Mouse (Mus musculus) heart, postnatal 0 days (tissue): ENCODE data around the gene Fndc3a. TPM values are rescaled to one million over a fixed set of nuclear protein-coding genes. Genes with fewer than 3 reads are reported as not detected.

Source experiments
- ATAC-seq: fragments of 200-750 bp; cut with Nextera tagmentation; 2 replicates; pipeline ENCODE4 v1.8.0; 2017; ENCODE audit warnings: low read depth, moderate number of reproducible peaks, moderate library complexity; ENCODE audit not compliant: insufficient read depth
- DNase-seq: peaks from one replicate; pipeline ENCODE4 v3.0.0-alpha.2; 2016; ENCODE audit warnings: low spot score
- H3K27ac ChIP-seq: fragments of 300-500 bp; sonication (generic); 2 replicates; pipeline ENCODE4 v1.5.1; 2014; ENCODE audit warnings: low read depth, mild to moderate bottlenecking
- H3K27me3 ChIP-seq: fragments of 300-500 bp; sonication (generic); 2 replicates; pipeline ENCODE4 v1.6.1; 2014; ENCODE audit warnings: low read length, mixed read lengths; ENCODE audit not compliant: control insufficient read depth, insufficient read depth
- H3K36me3 ChIP-seq: fragments of 300-500 bp; sonication (generic); replicated peaks from 2 replicates; pipeline ENCODE4 v1.6.1; 2014; ENCODE audit warnings: low read length, mixed read lengths; ENCODE audit not compliant: control insufficient read depth, insufficient read depth
- H3K4me1 ChIP-seq: fragments of 300-500 bp; sonication (generic); 2 replicates; pipeline ENCODE4 v1.6.1; 2014; ENCODE audit warnings: antibody characterized with exemption; ENCODE audit not compliant: control insufficient read depth, insufficient read depth
- H3K4me2 ChIP-seq: fragments of 300-500 bp; sonication (generic); 2 replicates; pipeline ENCODE4 v1.6.1; 2014; ENCODE audit warnings: low read depth, mild to moderate bottlenecking, low read length, moderate library complexity
- H3K4me3 ChIP-seq: fragments of 300-500 bp; sonication (generic); 2 replicates; pipeline ENCODE4 v1.5.1; 2014; ENCODE audit warnings: low read depth, low read length
- H3K9ac ChIP-seq: fragments of 300-500 bp; sonication (generic); replicated peaks from 2 replicates; pipeline ENCODE4 v1.6.1; 2014; ENCODE audit warnings: low read depth, low read length, mixed read lengths
- H3K9me3 ChIP-seq: fragments of 300-500 bp; sonication (generic); replicated peaks from 2 replicates; pipeline ENCODE4 v1.6.1; 2016; ENCODE audit warnings: low read length; ENCODE audit not compliant: control insufficient read depth
- CTCF ChIP-seq: IDR thresholded peaks from 2 replicates; pipeline ENCODE4 v1.5.1; 2016; ENCODE audit warnings: antibody characterized with exemption, control low read depth, low read depth
- EP300 ChIP-seq: IDR thresholded peaks from 2 replicates; pipeline ENCODE4 v1.6.1; 2016; ENCODE audit warnings: antibody characterized with exemption, low read depth
- WGBS: fragments of 180-500 bp; shearing (Covaris S2); extraction: QIAGEN DNeasy Blood & Tissue Kit; methylation state at CpG from one replicate; pipeline ENCODE4 v1.1.7; 2014; 5-methylcytosine and 5-hydroxymethylcytosine counted together
- polyA plus RNA-seq: library from polyadenylated mRNA; unstranded; fragments of >200 nt; fragmentation: Nextera tagmentation; extraction: Ambion mirVana; gene quantifications from 2 replicates; pipeline ENCODE4 v1.2.1, GENCODE M21; 2015
- total RNA-seq: library from RNA; depleted of rRNA; stranded (reverse); fragments of >200 nt; gene quantifications from 2 replicates; pipeline ENCODE4 v1.2.3, GENCODE M21; 2014; ENCODE audit warnings: low replicate concordance

The Fndc3a gene
- total and polyA plus RNA-seq, 2 experiments from 2014 or later: 9.5 to 13.9 TPM

DNA sequence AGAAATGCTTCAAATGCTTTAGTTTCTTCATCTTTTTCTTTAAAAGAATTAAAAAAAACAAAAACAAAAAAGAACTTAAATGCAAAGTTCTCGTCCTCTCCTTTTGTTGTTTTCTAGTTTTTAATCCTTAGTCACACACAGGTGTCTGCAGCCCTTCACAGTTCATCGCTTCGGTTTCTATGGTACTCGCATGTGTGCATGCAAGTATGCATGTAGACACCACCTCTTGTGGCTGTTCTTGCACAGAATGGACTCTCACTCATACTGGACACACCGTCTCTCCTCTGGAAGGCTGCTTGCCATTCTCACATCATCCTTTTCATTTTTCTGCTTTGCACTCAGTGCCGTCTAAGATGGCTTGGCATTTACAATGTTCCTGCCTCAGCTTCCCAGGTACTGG, 126.8 kb downstream of the Fndc3a start:
- H3K36me3 ChIP-seq: peaks cover 28% of the 10 kb centered on the region
- H3K9me3 ChIP-seq: no peaks in the 10 kb centered on the region
- H3K27ac ChIP-seq: no peak overlapping the region
- H3K4me3 ChIP-seq: no peak overlapping the region
- H3K27me3 ChIP-seq: no peaks in the 10 kb centered on the region
- no peak overlapping the region for H3K4me2 ChIP-seq
- DNase-seq (no peak), ATAC-seq (no peak)
- H3K4me1 ChIP-seq: no peaks in the 10 kb centered on the region
- 92% methylated on average over 6 of the region's 6 CpGs for WGBS
- H3K9ac ChIP-seq: no peak overlapping the region
- TF ChIP-seq CTCF: no peak
- TF ChIP-seq EP300: no peak

DNA sequence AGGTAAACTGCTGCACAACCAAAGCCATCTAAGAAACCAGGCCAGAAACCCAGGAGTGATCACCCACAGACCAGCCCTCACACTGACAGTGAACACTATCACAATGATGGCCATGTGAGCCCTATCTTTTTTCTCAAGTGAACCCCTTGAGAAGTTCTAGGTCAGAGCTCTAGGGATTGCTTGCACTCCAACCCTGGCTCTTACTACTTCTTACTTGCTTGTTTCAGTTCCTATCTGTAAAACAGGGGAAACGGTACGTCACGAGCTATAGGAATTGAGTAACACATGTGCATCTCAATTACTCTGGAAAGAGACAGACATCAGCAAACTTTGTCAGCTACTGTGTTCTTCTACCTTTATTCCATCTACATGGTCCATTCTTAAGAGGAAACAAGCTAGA, 128.8 kb downstream of the Fndc3a start:
- ATAC-seq (no peak), DNase-seq (no peak)
- Histone ChIP-seq H3K4me3 (no peak overlapping the region), H3K9ac (no peak overlapping the region), H3K36me3 (peaks cover 25% of the 10 kb centered on the region), H3K4me1 (no peaks in the 10 kb centered on the region), H3K27ac (no peak overlapping the region), H3K27me3 (no peaks in the 10 kb centered on the region), H3K4me2 (no peak overlapping the region), H3K9me3 (no peaks in the 10 kb centered on the region)
- no peak for TF ChIP-seq EP300
- TF ChIP-seq CTCF: no peak
- WGBS: 93% methylated on average over 3 of the region's 3 CpGs

DNA sequence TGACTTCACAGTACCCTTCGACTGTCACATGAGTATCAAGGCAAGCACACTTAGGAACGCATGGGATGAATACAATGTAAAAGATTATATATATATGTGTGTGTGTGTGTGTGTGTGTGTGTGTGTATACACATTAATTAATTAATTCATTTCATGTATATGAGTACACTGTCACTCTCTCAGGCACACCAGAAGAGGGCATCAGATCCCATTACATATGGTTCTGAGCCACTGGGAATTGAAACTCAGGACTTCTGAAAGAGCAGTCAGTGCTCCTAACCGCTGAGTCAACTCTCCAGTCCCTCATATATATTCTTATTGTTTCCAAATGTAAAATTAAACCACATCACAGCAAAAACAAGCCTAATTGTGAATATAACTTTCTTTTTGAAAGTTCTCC, 133.5 kb downstream of the Fndc3a start:
- H3K4me1 ChIP-seq: no peaks in the 10 kb centered on the region
- no peaks in the 10 kb centered on the region for H3K27me3 ChIP-seq
- H3K4me2 ChIP-seq: no peak overlapping the region
- ATAC-seq (no peak), DNase-seq (no peak)
- H3K36me3 ChIP-seq: peaks cover 39% of the 10 kb centered on the region
- H3K27ac ChIP-seq: no peak overlapping the region
- no peaks in the 10 kb centered on the region for H3K9me3 ChIP-seq
- H3K9ac ChIP-seq: no peak overlapping the region
- WGBS: 89% methylated on average over 3 of the region's 3 CpGs
- no peak overlapping the region for H3K4me3 ChIP-seq
- TF ChIP-seq CTCF (no peak), EP300 (no peak)

DNA sequence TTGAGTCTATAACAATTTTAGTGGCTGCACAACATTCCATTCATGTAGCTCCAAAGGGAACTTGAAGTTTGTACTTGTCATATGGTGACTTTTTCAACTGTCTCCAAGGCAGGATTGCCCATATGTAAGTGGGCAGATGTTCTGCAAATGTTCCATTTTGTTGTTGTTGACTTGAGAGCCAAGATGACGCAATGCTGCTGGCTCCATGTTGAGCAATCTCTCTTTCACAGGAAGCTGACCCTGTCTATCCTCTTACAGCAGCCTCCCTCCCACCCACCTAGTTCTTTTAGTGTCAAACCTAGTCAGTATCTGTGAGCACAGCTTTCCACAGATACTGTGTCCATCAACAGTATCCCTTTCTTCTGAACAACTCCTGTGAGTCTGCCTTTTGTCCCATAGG, 145.9 kb downstream of the Fndc3a start:
- ATAC-seq (no peak), DNase-seq (no peak)
- Histone ChIP-seq H3K9ac (no peak overlapping the region), H3K27me3 (no peaks in the 10 kb centered on the region), H3K9me3 (no peaks in the 10 kb centered on the region), H3K4me1 (no peaks in the 10 kb centered on the region), H3K36me3 (peaks cover 62% of the 10 kb centered on the region), H3K27ac (no peak overlapping the region), H3K4me3 (no peak overlapping the region), H3K4me2 (no peak overlapping the region)
- 90% methylated on average over 1 of the region's 1 CpGs for WGBS
- TF ChIP-seq EP300: no peak
- TF ChIP-seq CTCF: no peak

DNA sequence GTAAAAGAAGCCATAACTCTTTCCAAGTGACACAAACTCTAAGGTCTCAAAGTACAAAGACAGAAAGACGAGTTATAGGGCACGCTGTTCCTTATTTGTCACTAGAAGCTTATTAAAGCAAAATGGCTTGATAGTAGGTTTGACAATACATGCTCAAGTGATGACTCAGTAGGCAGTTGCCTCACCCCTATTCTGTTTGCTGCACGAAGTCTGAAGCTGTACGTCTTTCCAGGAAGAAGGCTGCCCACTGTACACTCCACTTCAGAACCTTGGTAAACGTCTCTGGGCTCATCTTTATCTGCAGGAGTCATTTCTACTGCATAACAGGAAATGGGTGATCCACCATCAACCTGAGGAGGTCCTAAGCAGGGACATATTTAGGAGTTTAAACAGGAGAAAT, 151.0 kb downstream of the Fndc3a start:
- Histone ChIP-seq H3K27me3 (no peaks in the 10 kb centered on the region), H3K36me3 (peaks cover 63% of the 10 kb centered on the region), H3K9me3 (no peaks in the 10 kb centered on the region), H3K4me1 (no peaks in the 10 kb centered on the region), H3K4me3 (no peak overlapping the region), H3K9ac (no peak overlapping the region), H3K27ac (no peak overlapping the region), H3K4me2 (no peak overlapping the region)
- DNase-seq (no peak), ATAC-seq (no peak)
- 69% methylated on average over 5 of the region's 5 CpGs for WGBS
- TF ChIP-seq CTCF (no peak), EP300 (no peak)

DNA sequence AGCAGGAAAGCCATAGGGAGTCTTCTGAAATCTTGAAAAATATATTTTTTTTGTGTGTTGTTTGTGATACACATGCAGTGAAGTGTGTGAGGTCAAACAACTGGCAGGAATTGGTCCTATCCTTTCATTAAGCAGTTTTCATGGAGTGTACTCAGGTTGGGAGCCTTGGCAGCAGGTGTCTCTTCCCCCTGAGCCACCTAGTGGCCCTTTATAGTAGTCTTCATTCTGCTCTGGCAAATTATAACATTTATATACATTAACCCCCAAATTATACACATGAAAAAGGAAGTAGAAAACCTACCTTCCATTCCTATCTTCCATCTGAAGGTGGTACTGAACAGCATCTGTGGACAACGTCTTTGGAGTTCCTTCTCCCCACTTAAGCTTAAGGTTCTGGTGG, 154.0 kb downstream of the Fndc3a start:
- H3K36me3 ChIP-seq: peaks cover 64% of the 10 kb centered on the region
- no peaks in the 10 kb centered on the region for H3K9me3 ChIP-seq
- H3K9ac ChIP-seq: no peak overlapping the region
- no peak for DNase-seq
- no peak overlapping the region for H3K4me2 ChIP-seq
- WGBS: 71% methylated on average over 1 of the region's 1 CpGs
- no peak overlapping the region for H3K4me3 ChIP-seq
- ATAC-seq: no peak
- TF ChIP-seq CTCF (no peak), EP300 (no peak)
- H3K27me3 ChIP-seq: no peaks in the 10 kb centered on the region
- H3K27ac ChIP-seq: no peak overlapping the region
- no peaks in the 10 kb centered on the region for H3K4me1 ChIP-seq
